Mouse (Mus musculus) heart, postnatal 10 days (tissue): Measurements from ENCODE around the gene Irf1. TPM values are rescaled to one million over a fixed set of nuclear protein-coding genes. Genes with fewer than 3 reads are reported as not detected.

Experiments
- DNase-seq, 2 experiments: peaks; one replicate each; pipeline ENCODE4 v3.0.0; 2021
- intact Hi-C: fragments of 180-260 bp; cut with DNase I; formaldehyde crosslinking; loops from one replicate; pipeline ENCODE4 v1.15.1; 2025
- total RNA-seq, 2 experiments: library from RNA; stranded (reverse); gene quantifications; 2 replicates each; pipeline ENCODE4 v1.2.3; 2021

Irf1 gene
- total RNA-seq, 2 experiments from 2014 or later, result 15.3 to 18.4 TPM

DNA sequence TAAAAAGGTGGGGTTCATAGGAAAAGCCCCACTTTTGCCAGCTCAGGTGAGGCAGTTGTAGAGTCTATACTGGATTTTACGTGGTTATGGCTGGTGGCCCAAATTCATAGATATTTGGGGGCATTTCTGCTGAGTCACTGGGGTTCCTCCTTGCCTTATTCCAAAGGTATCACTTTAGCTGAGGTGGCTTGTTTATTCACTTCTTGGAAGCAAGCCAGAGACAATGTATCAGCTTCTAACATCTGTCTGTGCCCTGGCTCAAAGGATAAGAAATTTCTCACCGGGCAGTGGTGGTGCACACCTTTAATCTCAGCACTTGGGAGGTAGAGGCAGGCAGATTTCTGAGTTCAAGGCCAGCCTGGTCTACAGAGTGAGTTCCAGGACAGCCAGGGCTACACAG lies 10.0 kb downstream of the Irf1 start:
- no peak for DNase-seq
- intact Hi-C loops, result no loop called here

GRCm38 (mm10) chr11:53780262-53780661 lies 10.4 kb downstream of the Irf1 start:
- intact Hi-C loops, result no loop called here
- no peak for DNase-seq

GRCm38 (mm10) chr11:53781201-53781775 lies 11.5 kb downstream of the Irf1 start:
- intact Hi-C loops, result no loop called here

GRCm38 (mm10) chr11:53781964-53782363 lies 12.2 kb downstream of the Irf1 start:
- peak; percentile 54 to 59 for DNase-seq
- intact Hi-C loops, result no loop called here

More at GRCm38 (mm10) chr11:53781201-53781775, 11.5 kb downstream of the Irf1 start:
- DNase-seq, result no peak

- no peak for DNase-seq
- intact Hi-C loops, result no loop called here
Observed at GRCm38 (mm10) chr11:53783288-53783687, 13.5 kb downstream of the Irf1 start.

DNA sequence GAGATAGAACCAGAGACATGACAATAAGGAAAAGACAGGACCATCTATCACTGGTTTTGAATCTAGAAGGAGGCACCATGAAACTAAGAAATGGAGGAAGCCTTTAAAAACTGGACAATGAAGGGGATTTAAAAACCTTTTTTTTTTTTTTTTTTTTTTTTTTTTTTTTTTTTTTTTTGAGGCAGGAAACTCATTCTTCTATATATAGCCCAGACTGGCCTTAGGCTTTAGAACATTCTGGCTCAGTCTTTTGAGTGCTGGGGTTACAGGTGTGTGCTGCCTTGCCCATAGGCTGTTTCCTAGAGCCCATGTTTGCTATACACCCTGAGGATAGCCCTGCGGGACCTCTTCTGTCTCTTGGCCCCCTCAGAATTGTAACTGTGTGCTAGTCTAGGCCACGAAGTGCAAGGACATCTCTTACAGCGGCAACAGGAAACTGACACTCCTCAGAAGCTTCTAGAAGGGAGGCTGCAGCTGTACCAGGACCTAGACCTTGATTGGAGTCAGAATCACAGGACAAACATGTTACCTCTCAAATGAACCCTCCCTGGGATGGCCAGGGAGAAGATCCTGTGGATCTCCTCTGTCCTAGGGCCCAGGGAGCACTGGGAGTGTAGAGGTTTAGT lies 15.6 kb downstream of the Irf1 start:
- DNase-seq, result no peak
- intact Hi-C loops, result no loop called here

DNA sequence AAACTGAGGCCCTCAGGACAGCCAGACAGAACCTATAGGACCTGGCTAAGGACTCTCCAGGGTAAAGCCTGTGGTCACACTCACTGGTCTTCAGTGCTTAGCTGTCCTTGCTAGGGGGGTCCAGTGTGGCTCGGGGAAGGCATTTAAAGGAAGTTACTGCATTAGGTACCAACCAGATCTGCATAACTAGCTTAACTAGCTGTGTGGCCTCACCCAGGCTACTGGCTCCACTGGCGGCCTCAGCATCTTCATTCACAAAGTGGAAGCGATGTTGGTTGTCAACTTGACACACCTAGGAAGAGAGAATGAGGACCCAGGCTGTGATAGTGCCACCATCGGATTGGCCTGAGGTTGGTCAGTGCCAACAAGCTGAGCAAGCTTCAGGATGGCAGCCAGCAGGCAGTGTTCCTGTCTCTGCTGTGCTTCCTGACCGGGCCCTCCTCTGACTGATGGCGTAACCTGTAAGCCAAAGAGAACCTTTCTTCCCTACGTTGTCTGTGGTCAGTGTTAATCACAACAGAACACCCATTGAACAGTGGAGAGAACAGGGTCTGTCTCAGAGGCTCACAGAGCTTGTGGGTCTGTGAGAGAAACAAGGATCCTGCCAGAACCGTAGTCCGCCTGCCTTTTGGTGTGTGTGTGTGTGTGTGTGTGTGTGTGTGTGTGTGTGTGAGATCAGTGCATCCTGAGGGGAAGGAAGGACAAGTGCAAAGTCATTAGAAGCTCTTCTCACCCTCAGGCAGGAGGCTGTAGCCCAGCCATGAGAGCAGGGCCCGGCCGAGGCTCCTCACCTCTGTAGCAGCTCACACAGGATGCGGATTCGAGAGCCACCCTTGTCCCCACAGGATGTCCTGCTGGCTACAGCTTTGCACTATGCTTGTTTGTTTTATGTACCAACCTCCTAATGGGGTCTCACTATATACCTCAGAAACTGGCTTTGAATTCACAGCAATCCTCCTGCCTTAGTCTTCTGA lies 16.5 kb downstream of the Irf1 start:
- DNase-seq, result no peak
- intact Hi-C loops, result no loop called here

DNA sequence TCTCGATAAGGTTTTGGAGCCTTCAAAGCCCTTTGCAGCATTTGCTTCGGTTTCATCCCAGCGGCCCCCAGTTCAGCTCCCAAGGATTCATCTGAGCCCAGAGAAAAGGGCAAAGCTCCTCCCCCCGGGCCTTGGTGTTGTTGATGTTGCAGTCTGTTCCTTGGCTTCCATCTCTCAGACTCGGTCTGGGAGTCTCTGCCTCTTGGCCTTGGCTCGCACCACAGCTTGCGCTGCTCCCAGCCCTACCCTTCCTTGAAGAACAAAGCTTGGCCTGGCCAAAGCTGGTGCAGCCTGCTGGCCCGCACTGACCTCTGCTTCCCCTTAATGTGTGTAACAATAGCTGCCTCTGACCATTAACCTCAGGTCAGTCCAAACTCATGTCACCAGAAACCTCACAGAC lies 18.4 kb downstream of the Irf1 start:
- peak; percentile 57 to 61 for DNase-seq
- intact Hi-C loops, result no loop called here

DNA sequence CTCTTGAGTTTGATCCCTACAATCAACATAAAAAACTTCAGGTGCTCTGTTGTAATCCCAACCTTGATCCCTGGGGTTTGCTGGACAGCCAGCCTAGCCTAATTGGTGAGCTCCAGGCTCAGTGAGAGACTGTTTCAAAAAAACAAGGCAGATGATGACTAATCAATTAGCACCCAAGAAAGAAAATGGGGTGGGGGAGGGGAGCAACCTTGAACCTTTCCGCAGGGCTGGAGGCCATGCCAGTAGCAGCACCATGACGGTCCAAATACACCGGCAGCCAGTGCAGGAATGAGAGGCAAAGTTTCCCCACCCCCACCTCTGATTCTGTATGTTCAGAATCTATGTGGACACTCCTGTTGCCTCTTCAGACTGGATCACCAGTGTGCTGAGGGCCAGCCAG lies 19.5 kb downstream of the Irf1 start:
- intact Hi-C loops, result no loop called here
- DNase-seq, result no peak

DNA sequence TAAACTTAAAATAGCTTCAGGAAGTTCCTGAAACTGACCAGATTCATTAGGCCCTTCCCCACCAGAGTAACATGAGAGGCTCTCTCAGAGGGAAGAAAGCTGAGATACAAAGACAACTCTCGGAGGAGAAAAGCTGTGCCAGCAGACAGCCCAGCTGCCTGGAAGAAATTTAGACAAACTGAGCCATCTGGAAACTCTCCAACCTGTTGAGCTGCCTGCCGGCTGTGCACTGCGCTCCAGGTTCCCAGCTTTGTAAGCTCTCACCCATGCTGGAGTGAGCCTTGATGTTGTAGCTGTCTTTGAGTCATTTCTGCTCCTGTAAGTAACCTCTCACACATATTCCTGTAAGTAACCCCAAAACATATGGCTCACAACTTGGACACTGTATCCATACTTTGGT lies 23.2 kb downstream of the Irf1 start:
- peak; percentile 48 to 56 for DNase-seq
- intact Hi-C loops, result no loop called here

- DNase-seq, result peak in 1 of 2 experiments; percentile 53
- intact Hi-C loops, result no loop called here
Observed at GRCm38 (mm10) chr11:53794015-53794414, 24.2 kb downstream of the Irf1 start.

DNA sequence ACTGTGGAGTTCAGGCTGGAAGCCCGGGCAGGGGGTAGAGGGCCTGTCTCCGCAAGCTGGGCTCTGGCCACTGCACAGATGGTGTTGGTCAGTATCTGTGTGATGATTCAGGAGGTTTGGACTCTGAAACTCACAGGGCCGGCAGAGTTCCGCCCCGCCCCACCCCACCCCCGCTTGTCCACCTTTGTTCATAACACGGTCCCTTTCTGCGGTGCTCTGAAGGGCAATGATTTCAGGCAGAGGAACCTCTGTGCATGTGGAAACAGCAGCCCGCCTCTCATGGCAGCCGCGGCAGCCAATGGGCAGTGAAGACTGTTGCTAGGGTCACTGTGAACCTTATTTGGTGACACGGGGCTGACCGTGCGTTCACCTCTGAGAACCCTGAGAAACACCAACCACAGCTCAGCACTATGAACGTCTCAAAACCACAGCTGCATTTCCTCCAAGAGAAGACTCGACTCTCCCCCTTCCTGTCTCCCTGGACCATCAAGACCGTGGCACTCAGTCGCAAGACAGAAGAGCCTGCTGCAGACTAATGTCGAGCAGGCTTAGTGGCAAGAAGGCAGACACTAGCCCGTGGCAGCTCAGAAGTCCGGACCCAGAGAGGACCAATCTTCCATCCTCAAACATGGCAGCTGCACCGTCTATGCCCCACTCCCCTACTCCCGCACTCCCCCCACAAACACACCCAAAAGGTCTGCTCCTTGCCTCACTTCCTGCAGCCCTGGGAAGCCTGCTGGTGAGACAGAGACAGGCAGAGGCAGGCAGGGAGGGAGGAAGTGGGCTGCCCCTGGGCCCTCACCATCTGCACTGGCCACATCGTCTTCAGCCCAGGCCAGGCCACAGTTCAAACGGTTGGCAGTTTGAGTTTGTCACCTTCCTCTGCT lies 25.1 kb downstream of the Irf1 start:
- peak; percentile 55 for DNase-seq
- intact Hi-C loops, result no loop called here

GRCm38 (mm10) chr11:53795813-53796212 lies 26.0 kb downstream of the Irf1 start:
- intact Hi-C loops, result no loop called here
- no peak for DNase-seq

DNA sequence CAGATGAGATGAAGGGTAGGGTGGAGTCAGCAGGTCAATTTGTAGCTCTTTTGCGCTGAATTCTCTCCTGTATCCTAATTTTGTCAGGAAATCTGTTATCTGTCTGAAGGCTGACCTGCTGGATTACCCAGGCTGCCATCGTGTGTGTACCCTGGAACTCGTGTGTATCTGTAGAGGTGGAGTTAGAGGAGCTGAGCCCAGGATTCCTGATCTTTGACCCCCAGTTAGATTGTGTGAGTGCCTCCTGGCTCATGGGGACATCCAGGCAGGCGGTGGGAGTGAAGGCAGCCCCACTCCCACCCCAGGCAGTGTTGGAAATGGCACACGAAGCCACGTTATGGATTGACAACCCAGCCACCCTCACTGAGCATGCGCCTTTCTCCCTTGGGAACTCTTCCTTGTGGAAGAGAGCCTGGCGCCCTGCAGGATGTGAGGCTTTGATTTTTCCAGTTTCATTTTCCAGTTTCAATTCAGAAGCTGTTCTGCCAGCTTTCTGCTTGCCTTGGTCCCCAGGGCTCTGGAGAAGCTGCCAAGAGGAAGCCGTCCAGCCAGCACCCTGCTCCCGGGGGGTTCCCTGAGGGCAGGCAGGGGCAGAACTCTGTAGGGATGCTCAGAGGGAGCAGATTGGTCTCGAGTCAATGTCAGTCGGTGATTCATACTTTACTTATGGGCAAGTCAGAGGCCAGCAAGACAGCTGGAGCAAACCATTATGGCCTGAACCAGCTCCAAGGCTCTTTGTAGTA lies 26.8 kb downstream of the Irf1 start:
- intact Hi-C loops, result no loop called here
- peak; percentile 60 to 70 for DNase-seq

- intact Hi-C loops, result no loop called here
- no peak for DNase-seq
Observed at GRCm38 (mm10) chr11:53797386-53797920, 27.6 kb downstream of the Irf1 start.

- no peak for DNase-seq
- intact Hi-C loops, result no loop called here
Observed at GRCm38 (mm10) chr11:53798041-53798711, 28.4 kb downstream of the Irf1 start.

GRCm38 (mm10) chr11:53800036-53800435 lies 30.2 kb downstream of the Irf1 start:
- DNase-seq, result no peak
- intact Hi-C loops, result no loop called here

GRCm38 (mm10) chr11:53800975-53801374 lies 31.2 kb downstream of the Irf1 start:
- no peak for DNase-seq
- intact Hi-C loops, result no loop called here

DNA sequence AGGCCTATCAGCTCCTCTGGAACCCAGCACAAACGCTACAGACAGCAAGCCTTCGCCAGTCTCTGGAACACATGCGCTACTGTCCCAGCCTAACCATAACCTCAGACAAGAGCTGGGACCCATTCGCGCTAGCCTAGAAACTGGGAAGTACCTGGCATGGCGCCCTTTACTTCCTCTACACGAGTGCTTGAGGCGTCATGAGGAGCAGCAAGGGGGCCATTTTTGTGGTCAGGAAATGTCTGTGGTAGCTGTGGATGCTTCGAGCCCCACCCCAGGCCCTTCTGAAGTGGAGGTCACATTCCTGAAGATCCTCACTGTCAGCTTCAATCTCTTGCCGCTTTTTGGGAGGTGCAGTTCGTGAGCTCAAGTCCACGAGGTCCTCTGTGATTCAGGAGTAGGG lies 33.3 kb downstream of the Irf1 start:
- no peak for DNase-seq
- intact Hi-C loops, result no loop called here
